Mouse (Mus musculus) ES-E14 (cell line): ENCODE results near the gene 2310022B05Rik. TPM values are rescaled to one million over a fixed set of nuclear protein-coding genes. Genes with fewer than 3 reads are reported as not detected.

Source experiments
- DNase-seq: peaks from one replicate; pipeline ENCODE4 v3.0.0-alpha.2; 2013; ENCODE audit warnings: low read depth, low spot score
- H3K27ac ChIP-seq: 2 replicates; pipeline ENCODE4 v1.5.1; 2012; ENCODE audit warnings: low read depth, mild to moderate bottlenecking, low read length, moderate library complexity, mixed read lengths; ENCODE audit not compliant: poor library complexity, insufficient read depth, severe bottlenecking
- H3K36me3 ChIP-seq: 2 replicates; pipeline ENCODE4 v1.6.1; 2012; ENCODE audit warnings: mild to moderate bottlenecking, low read length, moderate library complexity, mixed read lengths; ENCODE audit not compliant: control insufficient read depth, poor library complexity, insufficient read depth, severe bottlenecking
- H3K4me1 ChIP-seq, 2 experiments: fragments of 150-350 bp in 1 of 2; sonication (generic) in 1 of 2; 2 replicates each; pipeline ENCODE4 v1.6.1; 2012; ENCODE audit warnings: low read length in 2 of 2, mild to moderate bottlenecking in 1 of 2, mixed read lengths in 1 of 2; ENCODE audit not compliant: control insufficient read depth in 2 of 2, insufficient read depth in 2 of 2, poor library complexity in 1 of 2
- H3K4me3 ChIP-seq, 2 experiments: fragments of 150-350 bp in 1 of 2; sonication (generic) in 1 of 2; 2 replicates each; pipeline ENCODE4 v1.5.1; 2012; ENCODE audit warnings: low read length in 2 of 2, low read depth in 1 of 2, mild to moderate bottlenecking in 1 of 2, mixed read lengths in 1 of 2; ENCODE audit not compliant: insufficient read depth in 1 of 2, poor library complexity in 1 of 2, severe bottlenecking in 1 of 2
- H3K9ac ChIP-seq: 2 replicates; pipeline ENCODE4 v1.6.1; 2012; ENCODE audit warnings: low read depth, mild to moderate bottlenecking, low read length, mixed read lengths; ENCODE audit not compliant: poor library complexity, insufficient read depth, severe bottlenecking
- H3K9me3 ChIP-seq: fragments of 150-350 bp; sonication (generic); 2 replicates; pipeline ENCODE4 v1.6.1; 2012; ENCODE audit warnings: low read depth, mild to moderate bottlenecking, low read length; ENCODE audit not compliant: control insufficient read depth, insufficient read depth
- CHD2 ChIP-seq: IDR thresholded peaks from 2 replicates; pipeline ENCODE4 v1.6.1; 2014; ENCODE audit warnings: mild to moderate bottlenecking, low read depth, low read length, inconsistent platforms
- HCFC1 ChIP-seq: IDR thresholded peaks from 2 replicates; pipeline ENCODE4 v1.6.1; 2012; ENCODE audit warnings: low read length, inconsistent platforms, borderline replicate concordance; ENCODE audit not compliant: insufficient read depth
- MAFK ChIP-seq: IDR thresholded peaks from 2 replicates; pipeline ENCODE4 v1.6.1; 2014; ENCODE audit warnings: mild to moderate bottlenecking, low read depth, low read length, inconsistent platforms; ENCODE audit not compliant: insufficient read depth
- ZC3H11A ChIP-seq: IDR thresholded peaks from 2 replicates; pipeline ENCODE4 v1.6.1; 2012; ENCODE audit warnings: low read depth, mild to moderate bottlenecking, inconsistent platforms, low read length, borderline replicate concordance
- ZNF384 ChIP-seq: IDR thresholded peaks from 2 replicates; pipeline ENCODE4 v1.6.1; 2012; ENCODE audit warnings: low read depth, low read length, inconsistent platforms
- in situ Hi-C, 2 experiments: fragments of 600-800 bp; cut with MboI; formaldehyde crosslinking; loops; one replicate each; pipeline ENCODE4 v1.15.1; 2025; ENCODE audit warnings: low sequenced_read_pairs in 2 of 2, inconsistent platforms in 1 of 2; ENCODE audit not compliant: unreplicated experiment in 2 of 2
- total RNA-seq: library from RNA; depleted of rRNA; stranded (reverse); fragments of 300-350 nt; gene quantifications from 2 replicates; pipeline ENCODE4 v1.2.3, GENCODE M21; 2012

2310022B05Rik gene
- total RNA-seq, 1 experiment: 8.1 TPM

DNA sequence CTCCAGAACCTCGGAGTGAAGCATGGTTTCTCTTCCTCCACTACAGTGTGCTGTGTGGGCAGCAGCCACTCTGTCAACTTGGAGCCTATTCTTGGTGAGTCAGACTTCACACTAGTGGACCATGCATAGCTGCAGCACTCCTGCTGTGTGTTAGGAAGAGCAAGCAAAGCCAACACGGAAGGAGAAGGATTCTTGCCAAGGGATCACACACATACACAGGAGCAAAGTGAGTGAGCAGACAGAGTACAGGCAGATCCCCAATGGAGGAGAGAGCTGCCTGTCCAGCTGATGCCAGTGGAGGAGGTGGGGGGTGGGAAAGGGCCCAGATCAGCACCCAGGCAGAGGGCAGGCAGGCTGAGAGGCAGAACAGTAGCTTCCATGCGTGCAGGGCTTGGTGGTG is 39.0 kb upstream of the 2310022B05Rik start:
- Histone ChIP-seq H3K36me3 (peaks cover 47% of the 10 kb centered on the region), H3K9ac (no peak overlapping the region), H3K4me3 (no peak overlapping the region), H3K9me3 (no peaks in the 10 kb centered on the region), H3K4me1 (peaks cover 0 to 5% of the 10 kb centered on the region in 2 experiments; a peak in 2 of 4 replicates), H3K27ac (no peak overlapping the region)
- TF ChIP-seq HCFC1 (no peak), ZNF384 (no peak), CHD2 (no peak), ZC3H11A (no peak), MAFK (no peak)
- in situ Hi-C loops: no loop called here
- DNase-seq: no peak

DNA sequence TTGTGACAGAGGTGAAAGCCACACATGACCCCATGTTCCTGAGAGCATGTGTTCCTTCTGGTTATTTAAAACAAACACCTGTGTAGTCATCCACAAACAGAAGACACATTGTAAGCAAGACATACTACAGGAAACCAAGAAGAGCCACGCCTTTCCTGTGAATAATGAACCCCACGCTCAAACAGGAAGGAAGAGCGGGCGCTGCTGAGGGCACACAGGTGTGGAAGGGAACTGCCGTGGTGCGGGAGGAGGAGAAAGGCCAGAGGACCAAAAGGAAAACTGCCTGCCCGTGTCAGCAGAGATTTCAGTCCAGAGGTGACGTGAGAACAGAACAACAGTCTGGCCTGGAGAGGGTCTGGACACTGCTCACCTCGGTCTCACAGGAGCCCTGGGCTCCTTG is 37.9 kb upstream of the 2310022B05Rik start:
- H3K9ac ChIP-seq: no peak overlapping the region
- no peak overlapping the region for H3K4me3 ChIP-seq
- no peaks in the 10 kb centered on the region for H3K9me3 ChIP-seq
- H3K36me3 ChIP-seq: peaks cover 45% of the 10 kb centered on the region
- H3K4me1 ChIP-seq: peaks cover 0 to 3% of the 10 kb centered on the region in 2 experiments; a peak in 1 of 4 replicates
- DNase-seq: no peak
- no peak for TF ChIP-seq CHD2
- no peak for TF ChIP-seq ZNF384
- TF ChIP-seq MAFK: no peak
- in situ Hi-C loops: no loop called here
- no peak overlapping the region for H3K27ac ChIP-seq

DNA sequence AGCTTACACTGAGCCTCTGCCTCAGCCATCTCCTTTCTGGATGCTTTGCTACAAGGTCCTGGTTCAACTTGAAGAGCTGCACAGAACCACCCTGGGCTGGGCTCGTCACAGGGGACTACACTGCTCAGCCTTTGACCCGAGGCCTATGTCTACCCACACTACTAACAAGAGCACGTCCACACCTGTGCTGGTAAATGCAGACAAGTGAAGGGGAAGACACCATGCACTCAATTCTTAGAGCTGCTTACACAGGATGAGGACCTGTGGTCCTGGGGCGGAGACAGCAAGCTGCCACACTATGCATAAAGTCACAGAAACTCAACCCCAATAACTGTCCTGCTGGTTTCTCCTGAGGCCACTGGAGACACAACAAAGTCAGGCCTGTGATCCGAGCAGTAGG is 37.1 kb upstream of the 2310022B05Rik start:
- H3K9me3 ChIP-seq: no peaks in the 10 kb centered on the region
- no peak overlapping the region for H3K27ac ChIP-seq
- in situ Hi-C loops: no loop called here
- no peak overlapping the region for H3K9ac ChIP-seq
- no peak overlapping the region for H3K4me3 ChIP-seq
- no peak for DNase-seq
- H3K36me3 ChIP-seq: peaks cover 46% of the 10 kb centered on the region
- H3K4me1 ChIP-seq: no peaks in the 10 kb centered on the region
- no peak for TF ChIP-seq MAFK
- no peak for TF ChIP-seq ZC3H11A
- TF ChIP-seq ZNF384: no peak
- TF ChIP-seq HCFC1: no peak
- no peak for TF ChIP-seq CHD2

DNA sequence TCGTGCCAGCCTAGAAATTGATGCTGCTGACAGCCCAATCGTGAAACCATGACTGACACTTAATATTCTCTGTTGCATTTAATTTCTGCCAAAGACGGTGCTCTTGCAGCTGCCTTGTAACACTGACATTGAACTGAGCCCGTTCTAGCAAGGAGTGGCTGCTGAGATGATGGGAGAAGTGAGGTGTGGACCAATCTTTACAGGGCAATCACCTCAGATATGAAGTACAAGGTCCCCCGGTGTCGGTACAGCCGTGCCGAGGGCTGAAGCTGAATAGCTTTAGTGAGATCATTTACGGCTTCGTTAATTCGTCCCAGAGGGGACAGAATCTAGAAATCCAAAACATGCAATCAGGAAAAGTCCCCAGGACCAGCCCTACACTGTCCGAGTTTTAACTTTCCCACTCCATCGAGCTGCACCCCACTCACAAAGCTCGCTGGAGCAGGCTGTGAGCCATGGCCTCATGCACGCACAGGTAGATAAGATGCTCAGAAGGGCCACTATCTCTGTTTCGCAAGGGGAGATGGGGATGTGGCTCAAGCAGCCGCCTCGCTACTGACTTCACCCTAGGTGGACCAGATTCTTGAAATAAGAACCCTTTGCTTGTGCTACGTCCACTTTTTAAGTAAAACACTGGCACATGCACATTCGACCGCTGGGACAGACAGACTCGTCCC is 32.4 kb upstream of the 2310022B05Rik start:
- H3K27ac ChIP-seq: no peak overlapping the region
- no peak overlapping the region for H3K4me3 ChIP-seq
- no peaks in the 10 kb centered on the region for H3K4me1 ChIP-seq
- H3K9me3 ChIP-seq: no peaks in the 10 kb centered on the region
- no peak overlapping the region for H3K9ac ChIP-seq
- in situ Hi-C loops: no loop called here
- TF ChIP-seq HCFC1 (no peak), ZC3H11A (no peak), MAFK (no peak), CHD2 (no peak), ZNF384 (no peak)
- H3K36me3 ChIP-seq: peaks cover 51% of the 10 kb centered on the region
- no peak for DNase-seq

DNA sequence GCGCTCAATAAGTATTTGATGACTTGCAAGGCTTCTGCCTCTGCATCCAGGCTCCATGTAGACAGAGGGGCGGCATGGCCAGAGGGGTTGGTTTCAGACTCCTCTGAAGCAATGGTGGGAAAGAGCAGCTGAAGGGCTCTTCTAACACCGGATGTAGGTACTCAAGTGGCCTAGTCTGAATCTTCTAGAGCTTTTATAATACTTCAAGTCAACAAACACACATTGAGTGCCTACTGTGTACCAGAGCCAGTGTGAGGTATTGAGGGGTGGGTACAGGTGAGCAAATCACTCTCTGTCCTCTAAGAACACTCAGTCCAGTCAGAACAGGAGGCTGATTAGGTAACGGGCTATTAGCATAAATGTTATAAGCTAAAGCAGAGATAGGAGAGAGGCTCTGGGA is 28.5 kb upstream of the 2310022B05Rik start:
- H3K36me3 ChIP-seq: peaks cover 37% of the 10 kb centered on the region
- in situ Hi-C loops: no loop called here
- TF ChIP-seq MAFK (no peak), CHD2 (no peak), ZNF384 (no peak), ZC3H11A (no peak), HCFC1 (no peak)

More for the DNA sequence above, 28.5 kb upstream of the 2310022B05Rik start:
- Histone ChIP-seq H3K4me1 (no peaks in the 10 kb centered on the region), H3K4me3 (no peak overlapping the region), H3K9me3 (no peaks in the 10 kb centered on the region), H3K9ac (no peak overlapping the region), H3K27ac (no peak overlapping the region)
- no peak for DNase-seq
